Mouse (Mus musculus): ENCODE data around the gene Kctd20.

DNA sequence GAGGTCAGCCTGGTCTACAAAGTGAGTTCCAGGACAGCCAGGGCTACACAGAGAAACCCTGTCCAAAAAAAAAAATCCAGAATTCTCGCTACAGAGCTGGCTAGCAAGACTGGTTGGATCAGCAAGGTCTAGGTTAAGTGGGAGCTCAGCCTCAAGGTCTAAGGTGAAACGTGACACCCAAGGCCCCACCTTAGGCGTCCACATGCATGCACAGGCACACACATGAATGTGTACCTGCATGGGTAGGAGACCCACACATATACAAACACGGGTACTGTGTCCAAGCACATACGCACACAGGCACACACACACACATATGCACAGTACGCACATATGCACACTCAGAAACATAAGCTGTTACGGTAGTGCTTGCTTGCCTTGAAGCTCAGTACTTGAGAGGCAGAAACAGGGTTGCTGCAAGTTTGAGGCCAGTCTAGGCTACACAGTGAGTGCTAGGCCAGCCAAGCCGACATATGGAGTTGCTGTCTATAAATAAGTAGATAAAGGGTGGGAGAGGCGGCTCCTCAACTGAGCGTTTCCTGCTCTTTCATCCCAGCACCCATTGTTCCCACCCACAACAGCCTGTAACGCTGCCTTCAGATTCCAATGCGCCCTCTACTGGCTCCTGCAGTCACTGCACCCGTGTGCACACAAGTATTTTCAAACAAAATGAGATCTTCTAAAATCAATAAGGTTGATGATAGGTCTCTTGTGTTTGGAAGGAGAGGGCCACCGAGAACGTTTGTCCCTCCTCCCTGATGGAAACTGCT is 24.7 kb upstream of the Kctd20 start:
- TF ChIP-seq CTCF (IDR thresholded peaks at IDR 0.05) (peak; percentile 98), EP300 (IDR thresholded peaks at IDR 0.05; ENCODE audit: insufficient read depth, low read depth, low read length) (no peak)
